Mouse (Mus musculus) MEL (cell line): Measurements from ENCODE around the gene Gm44965.

Source experiments
- CTCF ChIP-seq, 3 experiments: IDR thresholded peaks in 2 of 3; conservative IDR thresholded peaks in 1 of 3; 2 replicates each; pipeline ENCODE4 v1.5.1; 2011 to 2012; ENCODE audit warnings: low read length in 3 of 3, low read depth in 2 of 3, mild to moderate bottlenecking in 2 of 3, improper control_type of control experiment in 1 of 3, inconsistent platforms in 1 of 3, mixed read lengths in 1 of 3, moderate library complexity in 1 of 3; ENCODE audit not compliant: control insufficient read depth in 1 of 3, insufficient read depth in 1 of 3, poor library complexity in 1 of 3, severe bottlenecking in 1 of 3
- ELF1 ChIP-seq: IDR thresholded peaks from 2 replicates; pipeline ENCODE4 v1.6.1; 2014; ENCODE audit warnings: low read depth, mild to moderate bottlenecking, inconsistent platforms, low read length, improper control_type of control experiment, moderate library complexity
- GATA1 ChIP-seq: IDR thresholded peaks from 2 replicates; pipeline ENCODE4 v1.6.1; 2011; ENCODE audit warnings: low read depth, low read length, improper control_type of control experiment
- HCFC1 ChIP-seq: IDR thresholded peaks from 2 replicates; pipeline ENCODE4 v1.6.1; 2012; ENCODE audit warnings: low read depth, mild to moderate bottlenecking, inconsistent platforms, low read length, improper control_type of control experiment, moderate library complexity
- JUND ChIP-seq: IDR thresholded peaks from 2 replicates; pipeline ENCODE4 v1.6.1; 2011; ENCODE audit warnings: low read depth, mild to moderate bottlenecking, improper control_type of control experiment, low read length
- POLR2A ChIP-seq, 2 experiments: IDR thresholded peaks; 2 replicates each; pipeline ENCODE4 v1.6.1; 2011 to 2012; ENCODE audit warnings: low read length in 2 of 2, mild to moderate bottlenecking in 2 of 2, control low read depth in 1 of 2, improper control_type of control experiment in 1 of 2, low read depth in 1 of 2, moderate library complexity in 1 of 2; ENCODE audit not compliant: control insufficient read depth in 1 of 2, insufficient read depth in 1 of 2, poor library complexity in 1 of 2
- SMC3 ChIP-seq: IDR thresholded peaks from 2 replicates; pipeline ENCODE4 v1.6.1; 2011; ENCODE audit warnings: low read depth, low read length, improper control_type of control experiment
- USF1 ChIP-seq: IDR thresholded peaks from 2 replicates; pipeline ENCODE4 v1.6.1; 2014; ENCODE audit warnings: low read depth, mild to moderate bottlenecking, inconsistent platforms, low read length, improper control_type of control experiment, moderate library complexity

DNA sequence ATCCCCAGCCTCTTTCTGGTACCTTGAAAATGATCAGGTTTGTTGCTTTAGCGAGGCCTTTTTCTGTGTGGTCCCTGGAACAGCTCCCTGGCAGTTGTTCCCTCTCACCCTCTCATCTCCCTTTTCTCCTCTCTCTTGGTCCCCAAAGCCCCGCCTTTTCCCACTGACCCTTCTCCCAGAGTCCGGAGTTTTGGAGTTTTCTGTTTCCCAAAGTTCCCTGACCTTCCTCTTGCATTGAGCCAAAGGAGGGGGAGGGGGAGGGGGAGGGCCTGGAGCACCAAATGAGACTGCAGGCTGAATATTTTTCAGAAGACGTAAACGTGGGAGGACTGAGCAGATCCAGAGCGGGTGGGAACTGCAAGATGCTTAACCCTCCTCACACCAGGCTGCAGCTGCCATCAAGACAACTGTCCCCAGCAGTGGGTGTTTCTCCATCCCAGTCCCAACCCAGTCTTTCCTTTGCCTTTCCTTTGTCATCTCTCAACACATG lies 21.1 kb upstream of the Gm44965 start, which contains the start of gene Rarres2:
- TF ChIP-seq USF1 (no peak), CTCF (IDR thresholded peaks at IDR 0.05 in 2 of 3, conservative IDR thresholded peaks at IDR 0.05 in 1 of 3; ENCODE audit: control insufficient read depth in 1 of 3, insufficient read depth in 1 of 3, low read depth in 2 of 3, low read length in 3 of 3, poor library complexity in 1 of 3, severe bottlenecking in 1 of 3) (no peak), JUND (no peak), POLR2A (IDR thresholded peaks at IDR 0.05; ENCODE audit: control insufficient read depth in 1 of 2, insufficient read depth in 1 of 2, low read depth in 1 of 2, low read length in 2 of 2, poor library complexity in 1 of 2) (no peak), ELF1 (no peak), HCFC1 (no peak), GATA1 (no peak), SMC3 (no peak)
